Mouse (Mus musculus): ENCODE data around the gene Bcl9l. TPM values are rescaled to one million over a fixed set of nuclear protein-coding genes. Genes with fewer than 3 reads are reported as not detected.

Bcl9l gene
- polyA plus RNA-seq, 1 experiment from 2014 or later: 9.1 TPM

- Histone ChIP-seq H3K9me3 (replicated peaks; ENCODE audit: low read length) (no peaks in the 10 kb centered on the region), H3K4me1 (replicated peaks; ENCODE audit: insufficient read depth, low read length) (peaks cover 85% of the 10 kb centered on the region), H3K27me3 (ENCODE audit: insufficient read depth, low read length) (no peaks in the 10 kb centered on the region), H3K27ac (no peak overlapping the region), H3K4me2 (ENCODE audit: low read length) (no peak overlapping the region), H3K36me3 (ENCODE audit: insufficient read depth, low read length) (0 out of 2 replicates have a peak, but pooled peaks cover 3% of the 10 kb centered on the region), H3K9ac (ENCODE audit: low read depth, low read length) (no peak overlapping the region), H3K4me3 (replicated peaks; ENCODE audit: low read depth, low read length) (no peak overlapping the region)
- ATAC-seq (replicated peaks; ENCODE audit: low FRiP score, low read depth) (no peak), DNase-seq (ENCODE audit: low spot score) (no peak)
- TF ChIP-seq CTCF (IDR thresholded peaks at IDR 0.05; ENCODE audit: low read depth): no peak
- 81% methylated on average over 10 of the region's 10 CpGs for WGBS
Measured at GRCm38 (mm10) chr9:44495810-44496344, 13.3 kb downstream of the Bcl9l start.

- 0 out of 2 replicates have a peak, but pooled peaks cover 5% of the 10 kb centered on the region for H3K36me3 ChIP-seq (ENCODE audit: insufficient read depth, low read length)
- H3K9ac ChIP-seq (ENCODE audit: low read depth, low read length): peak overlapping the region; percentile 25; the same call in 1 of the 2 replicates
- peaks cover 76% of the 10 kb centered on the region for H3K4me1 ChIP-seq (replicated peaks; ENCODE audit: insufficient read depth, low read length)
- ATAC-seq (replicated peaks; ENCODE audit: low FRiP score, low read depth): no peak
- 0 out of 2 replicates have a peak overlapping the region, but pooled peaks have one; percentile 76 for H3K4me2 ChIP-seq (ENCODE audit: low read length)
- no peaks in the 10 kb centered on the region for H3K27me3 ChIP-seq (ENCODE audit: insufficient read depth, low read length)
- no peak overlapping the region for H3K4me3 ChIP-seq (replicated peaks; ENCODE audit: low read depth, low read length)
- H3K27ac ChIP-seq: no peak overlapping the region
- WGBS: 52% methylated on average over 12 of the region's 12 CpGs
- DNase-seq (ENCODE audit: low spot score): no peak
- TF ChIP-seq CTCF (IDR thresholded peaks at IDR 0.05; ENCODE audit: low read depth): no peak
- no peaks in the 10 kb centered on the region for H3K9me3 ChIP-seq (replicated peaks; ENCODE audit: low read length)
Measured at GRCm38 (mm10) chr9:44496803-44497461, 14.3 kb downstream of the Bcl9l start.

- DNase-seq (ENCODE audit: low spot score): peak; percentile 86
- Histone ChIP-seq H3K4me3 (replicated peaks; ENCODE audit: low read depth, low read length) (peak overlapping the region; percentile 41), H3K4me2 (ENCODE audit: low read length) (peak overlapping the region; percentile 76), H3K9ac (ENCODE audit: low read depth, low read length) (peak overlapping the region; percentile 62), H3K27me3 (ENCODE audit: insufficient read depth, low read length) (no peaks in the 10 kb centered on the region), H3K4me1 (replicated peaks; ENCODE audit: insufficient read depth, low read length) (peaks cover 70% of the 10 kb centered on the region), H3K36me3 (ENCODE audit: insufficient read depth, low read length) (0 out of 2 replicates have a peak, but pooled peaks cover 5% of the 10 kb centered on the region), H3K27ac (peak overlapping the region; percentile 91), H3K9me3 (replicated peaks; ENCODE audit: low read length) (no peaks in the 10 kb centered on the region)
- peak; percentile 15; the same call in 1 of the 2 replicates for ATAC-seq (replicated peaks; ENCODE audit: low FRiP score, low read depth)
- no peak for TF ChIP-seq CTCF (IDR thresholded peaks at IDR 0.05; ENCODE audit: low read depth)
- WGBS: 4% methylated on average over 11 of the region's 11 CpGs
Measured at GRCm38 (mm10) chr9:44497624-44498377, 15.2 kb downstream of the Bcl9l start.

DNA sequence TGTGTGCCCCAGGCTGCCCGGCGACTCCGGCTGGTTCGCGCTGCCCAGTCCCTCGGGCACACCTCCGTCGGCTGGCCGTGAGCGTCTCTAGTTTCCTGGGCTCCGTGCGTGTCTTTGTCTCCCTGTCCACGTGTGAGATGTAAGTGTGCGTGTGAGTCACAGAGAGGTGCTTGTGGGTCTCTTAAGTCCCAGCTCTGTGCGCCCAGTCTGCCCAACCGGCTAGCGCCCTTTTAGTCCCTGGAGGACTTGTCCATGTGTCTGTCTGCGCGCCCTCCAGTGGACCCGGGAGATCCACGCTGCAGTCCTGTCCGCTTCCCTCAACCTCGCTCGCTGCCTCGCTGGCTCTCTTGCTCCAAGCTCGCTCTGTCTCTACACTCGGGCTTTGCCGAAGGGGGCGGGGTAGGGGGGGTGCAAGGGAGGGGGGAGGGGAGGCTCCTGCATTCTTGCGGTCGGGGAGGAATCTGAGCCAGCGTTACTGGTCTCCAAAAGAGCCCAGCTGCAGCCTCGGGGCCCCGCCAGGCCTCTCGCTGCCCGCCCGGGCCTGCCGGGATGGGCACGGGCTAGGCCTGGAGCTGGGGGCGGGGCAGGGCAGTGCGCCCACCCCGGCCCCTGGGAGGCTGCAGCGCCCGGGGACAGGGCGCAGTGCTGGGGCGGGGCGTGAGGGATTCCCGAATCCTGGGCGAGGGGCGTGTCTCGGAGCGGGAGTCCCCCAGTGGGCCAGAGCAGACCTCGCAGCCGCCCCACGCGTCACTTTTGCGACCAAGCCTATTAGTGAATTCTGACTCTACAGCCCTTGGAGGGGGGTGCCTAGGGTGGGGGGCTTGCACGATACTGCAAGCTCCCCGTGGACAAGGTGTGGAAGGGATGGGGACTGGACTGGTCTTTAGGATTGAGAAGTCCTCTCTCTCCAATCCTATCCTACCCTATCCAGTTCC lies 16.1 kb downstream of the Bcl9l start:
- Histone ChIP-seq H3K9me3 (replicated peaks; ENCODE audit: low read length) (no peaks in the 10 kb centered on the region), H3K27ac (peak overlapping the region; percentile 91), H3K4me3 (replicated peaks; ENCODE audit: low read depth, low read length) (peak overlapping the region; percentile 41), H3K4me1 (replicated peaks; ENCODE audit: insufficient read depth, low read length) (peaks cover 61% of the 10 kb centered on the region), H3K9ac (ENCODE audit: low read depth, low read length) (peak overlapping the region; percentile 62), H3K27me3 (ENCODE audit: insufficient read depth, low read length) (no peaks in the 10 kb centered on the region), H3K4me2 (ENCODE audit: low read length) (peak overlapping the region; percentile 76), H3K36me3 (ENCODE audit: insufficient read depth, low read length) (0 out of 2 replicates have a peak, but pooled peaks cover 5% of the 10 kb centered on the region)
- DNase-seq (ENCODE audit: low spot score) (peak; percentile 93), ATAC-seq (replicated peaks; ENCODE audit: low FRiP score, low read depth) (peak; percentile 74)
- WGBS: 1% methylated on average over 58 of the region's 59 CpGs
- peak; percentile 61 for TF ChIP-seq CTCF (IDR thresholded peaks at IDR 0.05; ENCODE audit: low read depth)

DNA sequence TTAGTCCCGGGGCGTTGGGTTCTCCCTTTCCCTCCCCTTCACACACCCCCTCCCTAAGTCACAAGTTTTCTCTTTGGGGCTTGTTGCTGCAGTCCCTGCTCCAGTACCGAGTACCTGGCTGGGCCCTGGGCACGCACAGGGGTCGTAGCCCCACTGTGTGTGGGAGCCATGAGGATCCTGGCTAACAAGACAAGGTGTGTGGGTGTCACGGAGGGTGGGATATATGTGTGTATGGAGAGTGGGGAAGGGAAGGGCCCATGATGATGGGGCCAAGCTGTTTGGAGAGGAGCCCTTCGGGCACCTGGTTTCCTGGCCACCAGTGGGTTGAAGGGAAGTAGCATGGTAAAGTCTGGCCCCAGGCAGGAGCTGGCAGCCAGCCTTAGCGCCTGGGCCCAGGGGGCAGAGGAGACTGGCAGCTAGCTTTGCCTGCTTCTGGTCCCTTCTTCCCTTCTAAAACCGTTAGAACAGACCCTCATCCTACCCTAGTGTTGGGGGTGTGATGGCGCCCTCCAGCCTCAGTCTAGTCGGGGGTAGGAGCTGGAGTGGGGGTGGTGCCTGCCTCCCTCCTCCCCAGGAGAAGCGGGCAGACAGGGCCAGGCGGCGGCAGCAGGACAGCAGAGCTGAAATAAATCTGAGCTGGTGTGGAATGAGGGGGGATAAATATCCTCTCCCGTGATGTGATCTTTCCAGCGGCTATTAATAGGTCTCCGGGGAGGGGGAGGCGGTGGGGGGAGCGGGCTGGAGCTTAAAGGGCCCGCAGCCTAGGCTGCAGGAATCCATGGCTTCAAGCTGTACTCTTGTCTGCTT lies 16.9 kb downstream of the Bcl9l start:
- H3K36me3 ChIP-seq (ENCODE audit: insufficient read depth, low read length): 0 out of 2 replicates have a peak, but pooled peaks cover 8% of the 10 kb centered on the region
- H3K9ac ChIP-seq (ENCODE audit: low read depth, low read length): peak overlapping the region; percentile 62
- ATAC-seq (replicated peaks; ENCODE audit: low FRiP score, low read depth) (peak; percentile 1; the same call in 1 of the 2 replicates), DNase-seq (ENCODE audit: low spot score) (peak; percentile 88)
- no peaks in the 10 kb centered on the region for H3K9me3 ChIP-seq (replicated peaks; ENCODE audit: low read length)
- peaks cover 52% of the 10 kb centered on the region for H3K4me1 ChIP-seq (replicated peaks; ENCODE audit: insufficient read depth, low read length)
- H3K4me2 ChIP-seq (ENCODE audit: low read length): peak overlapping the region; percentile 76
- 4% methylated on average over 20 of the region's 20 CpGs for WGBS
- peak overlapping the region; percentile 91 for H3K27ac ChIP-seq
- H3K27me3 ChIP-seq (ENCODE audit: insufficient read depth, low read length): no peaks in the 10 kb centered on the region
- H3K4me3 ChIP-seq (replicated peaks; ENCODE audit: low read depth, low read length): peak overlapping the region; percentile 41
- peak; percentile 11; the same call in 1 of the 2 replicates for TF ChIP-seq CTCF (IDR thresholded peaks at IDR 0.05; ENCODE audit: low read depth)

Data from kidney, postnatal 0 days (tissue).